Mouse (Mus musculus): ENCODE data around the gene Plxna3.
"Not testable (repeated sequence)": the region's sequence is repeated elsewhere in the genome, so short reads cannot be mapped to it uniquely, and the experiment has no call there.

Plxna3 gene

GRCm38 (mm10) chrX:74328725-74329161 lies at the start of gene Plxna3:
Gene Plxna3 (plus strand): TSS chrX:74329066.
- no peak for DNase-seq (ENCODE audit: extremely low read depth, low read depth, low spot score)

GRCm38 (mm10) chrX:74281041-74281731 lies 47.7 kb upstream of the Plxna3 start:
- DNase-seq (ENCODE audit: extremely low read depth, low read depth, low spot score), result no peak

GRCm38 (mm10) chrX:74281732-74282394 lies 47.0 kb upstream of the Plxna3 start, which contains the start of the genes Taz and Dnase1l1:
Gene Taz (plus strand): TSS chrX:74281912.
Gene Dnase1l1 (minus strand): TSS chrX:74282337.
- peak; percentile 40 for DNase-seq (ENCODE audit: extremely low read depth, low read depth, low spot score)

- DNase-seq (ENCODE audit: extremely low read depth, low read depth, low spot score), result no peak
These were observed 46.3 kb upstream of the Plxna3 start for GRCm38 (mm10) chrX:74282395-74283091.

GRCm38 (mm10) chrX:74283092-74283437 lies 45.8 kb upstream of the Plxna3 start:
- no peak for DNase-seq (ENCODE audit: extremely low read depth, low read depth, low spot score)

GRCm38 (mm10) chrX:74293431-74293830 lies 35.4 kb upstream of the Plxna3 start:
- no peak for DNase-seq (ENCODE audit: extremely low read depth, low read depth, low spot score)

- peak; percentile 45 for DNase-seq (ENCODE audit: extremely low read depth, low read depth, low spot score)
These were observed 32.1 kb upstream of the Plxna3 start, which contains the start of gene Atp6ap1 for GRCm38 (mm10) chrX:74296538-74297448. Gene Atp6ap1 (plus strand): TSS chrX:74297097.

GRCm38 (mm10) chrX:74298348-74298747 lies 30.5 kb upstream of the Plxna3 start:
- no peak for DNase-seq (ENCODE audit: extremely low read depth, low read depth, low spot score)

GRCm38 (mm10) chrX:74299721-74300120 lies 29.1 kb upstream of the Plxna3 start:
- no peak for DNase-seq (ENCODE audit: extremely low read depth, low read depth, low spot score)

GRCm38 (mm10) chrX:74304867-74305700 lies 23.8 kb upstream of the Plxna3 start, which contains the start of gene Gdi1:
Gene Gdi1 (plus strand): TSS chrX:74304998.
- no peak for DNase-seq (ENCODE audit: extremely low read depth, low read depth, low spot score)

GRCm38 (mm10) chrX:74312540-74313464 lies 16.1 kb upstream of the Plxna3 start, which contains the start of gene Fam50a:
Gene Fam50a (plus strand): TSS chrX:74313033.
- no peak for DNase-seq (ENCODE audit: extremely low read depth, low read depth, low spot score)

GRCm38 (mm10) chrX:74329215-74329671 lies 377 bp downstream of the Plxna3 start:
- DNase-seq (ENCODE audit: extremely low read depth, low read depth, low spot score), result no peak

- no peak for DNase-seq (ENCODE audit: extremely low read depth, low read depth, low spot score)
These were observed 1.5 kb downstream of the Plxna3 start for GRCm38 (mm10) chrX:74330166-74330930.

- no peak for DNase-seq (ENCODE audit: extremely low read depth, low read depth, low spot score)
These were observed 24.0 kb downstream of the Plxna3 start for GRCm38 (mm10) chrX:74352645-74353466.

- DNase-seq (ENCODE audit: extremely low read depth, low read depth, low spot score), result no peak
These were observed 24.6 kb downstream of the Plxna3 start, which contains the start of gene Lage3 for GRCm38 (mm10) chrX:74353467-74353770. Gene Lage3 (minus strand): TSS chrX:74353618.

GRCm38 (mm10) chrX:74357069-74357468 lies 28.2 kb downstream of the Plxna3 start:
- DNase-seq (ENCODE audit: extremely low read depth, low read depth, low spot score), result not testable (repeated sequence)

- DNase-seq (ENCODE audit: extremely low read depth, low read depth, low spot score), result peak; percentile 36
These were observed 30.3 kb downstream of the Plxna3 start for GRCm38 (mm10) chrX:74359171-74359570.

Data from fat pad, adult 2 months (tissue).